Mouse (Mus musculus) MEL-GATA-1-ER (cell line): ENCODE data around the gene Capn13.

Experiments used
- DNase-seq: peaks from one replicate; pipeline ENCODE4 v3.0.0-alpha.2; 2012; ENCODE audit warnings: low read depth; ENCODE audit errors: extremely low read depth

Capn13 gene

GRCm38 (mm10) chr17:73343632-73344390 lies 56.9 kb downstream of the Capn13 start:
- no peak for DNase-seq

- no peak for DNase-seq
These were observed 58.0 kb downstream of the Capn13 start for GRCm38 (mm10) chr17:73342673-73343072.

- no peak for DNase-seq
These were observed 71.6 kb downstream of the Capn13 start for GRCm38 (mm10) chr17:73329071-73329470.

- DNase-seq: no peak
These were observed 75.4 kb downstream of the Capn13 start for GRCm38 (mm10) chr17:73325314-73325713.

GRCm38 (mm10) chr17:73324732-73325131 lies 75.9 kb downstream of the Capn13 start:
- DNase-seq: no peak

- no peak for DNase-seq
These were observed 76.7 kb downstream of the Capn13 start for GRCm38 (mm10) chr17:73323981-73324380.

- DNase-seq: no peak
These were observed 85.9 kb downstream of the Capn13 start for GRCm38 (mm10) chr17:73314786-73315185.

- DNase-seq: no peak
These were observed 89.2 kb downstream of the Capn13 start for GRCm38 (mm10) chr17:73311491-73311890.

- DNase-seq: no peak
These were observed 92.0 kb downstream of the Capn13 start for GRCm38 (mm10) chr17:73308691-73309090.

GRCm38 (mm10) chr17:73306626-73307025 lies 94.0 kb downstream of the Capn13 start:
- DNase-seq: no peak

GRCm38 (mm10) chr17:73305622-73306021 lies 95.0 kb downstream of the Capn13 start:
- DNase-seq: peak; percentile 64

- no peak for DNase-seq
These were observed 96.4 kb downstream of the Capn13 start for GRCm38 (mm10) chr17:73304086-73304812.

- DNase-seq: no peak
These were observed 97.0 kb downstream of the Capn13 start for GRCm38 (mm10) chr17:73303676-73304075.

- no peak for DNase-seq
These were observed 97.4 kb downstream of the Capn13 start for GRCm38 (mm10) chr17:73303217-73303616.

GRCm38 (mm10) chr17:73302104-73302503 lies 98.6 kb downstream of the Capn13 start:
- DNase-seq: peak; percentile 66

- DNase-seq: peak; percentile 71
These were observed 99.2 kb downstream of the Capn13 start for GRCm38 (mm10) chr17:73301258-73302050.

GRCm38 (mm10) chr17:73300147-73300880 lies 100.4 kb downstream of the Capn13 start:
- no peak for DNase-seq

- no peak for DNase-seq
These were observed 101.7 kb downstream of the Capn13 start for GRCm38 (mm10) chr17:73298981-73299380.

GRCm38 (mm10) chr17:73296855-73297254 lies 103.8 kb downstream of the Capn13 start:
- DNase-seq: no peak

GRCm38 (mm10) chr17:73293237-73293636 lies 107.4 kb downstream of the Capn13 start:
- DNase-seq: no peak

GRCm38 (mm10) chr17:73284301-73284700 lies 116.4 kb downstream of the Capn13 start:
- no peak for DNase-seq
